Mouse (Mus musculus) CH12.LX (cell line): Measurements from ENCODE around the gene Crym. TPM values are rescaled to one million over a fixed set of nuclear protein-coding genes. Genes with fewer than 3 reads are reported as not detected.

Source experiments
- DNase-seq: peaks from one replicate; pipeline ENCODE4 v3.0.0-alpha.2; 2013; ENCODE audit errors: extremely low read depth
- H3K27ac ChIP-seq: 2 replicates; pipeline ENCODE4 v1.5.1; 2012; ENCODE audit warnings: low read depth, mild to moderate bottlenecking, control low read depth, moderate library complexity; ENCODE audit not compliant: insufficient read depth
- H3K27me3 ChIP-seq: replicated peaks from 2 replicates; pipeline ENCODE3; 2012; ENCODE audit warnings: inconsistent platforms
- H3K36me3 ChIP-seq, 2 experiments: replicated peaks in 1 of 2; 2 replicates each; pipeline versions ENCODE3 to v1.6.1; 2012; ENCODE audit warnings: inconsistent platforms in 1 of 2, low read length in 1 of 2, mild to moderate bottlenecking in 1 of 2, mixed read lengths in 1 of 2, moderate library complexity in 1 of 2; ENCODE audit not compliant: control insufficient read depth in 1 of 2, insufficient read depth in 1 of 2
- H3K4me1 ChIP-seq, 2 experiments: 2 replicates each; pipeline ENCODE4 v1.6.1; 2012; ENCODE audit warnings: inconsistent platforms in 1 of 2, moderate library complexity in 1 of 2; ENCODE audit not compliant: insufficient read depth in 2 of 2, control insufficient read depth in 1 of 2
- H3K4me2 ChIP-seq: 2 replicates; pipeline ENCODE4 v1.6.1; 2012; ENCODE audit warnings: low read depth, mild to moderate bottlenecking, control low read depth; ENCODE audit not compliant: poor library complexity, insufficient read depth, severe bottlenecking
- H3K4me3 ChIP-seq, 3 experiments: fragments of 150-350 bp in 1 of 3; sonication (generic) in 1 of 3; replicated peaks in 1 of 3; 2 replicates each; pipeline versions ENCODE3 to v1.5.1; 2011 to 2012; ENCODE audit warnings: low read depth in 2 of 3, low read length in 2 of 3, mild to moderate bottlenecking in 2 of 3, moderate library complexity in 2 of 3, control low read depth in 1 of 3, improper control_type of control experiment in 1 of 3, inconsistent platforms in 1 of 3, mixed read lengths in 1 of 3; ENCODE audit not compliant: poor library complexity in 1 of 3
- H3K79me2 ChIP-seq: replicated peaks from 2 replicates; pipeline ENCODE4 v1.6.1; 2012; ENCODE audit warnings: mild to moderate bottlenecking, moderate library complexity; ENCODE audit not compliant: control insufficient read depth, poor library complexity, insufficient read depth, severe bottlenecking; ENCODE audit errors: extremely low read depth
- H3K9ac ChIP-seq: 2 replicates; pipeline ENCODE4 v1.6.1; 2012; ENCODE audit warnings: low read depth, mild to moderate bottlenecking, control low read depth, moderate library complexity; ENCODE audit not compliant: insufficient read depth
- H3K9me3 ChIP-seq: replicated peaks from 2 replicates; pipeline ENCODE3; 2012; ENCODE audit warnings: low read length, inconsistent platforms, mixed read lengths
- BHLHE40 ChIP-seq: IDR thresholded peaks from 2 replicates; pipeline ENCODE4 v1.6.1; 2011; ENCODE audit warnings: mild to moderate bottlenecking, low read depth, low read length, improper control_type of control experiment
- CHD2 ChIP-seq: IDR thresholded peaks from 2 replicates; pipeline ENCODE4 v1.6.1; 2011; ENCODE audit warnings: low read length, improper control_type of control experiment
- E2F4 ChIP-seq: IDR thresholded peaks from 2 replicates; pipeline ENCODE4 v1.6.1; 2011; ENCODE audit warnings: low read depth, low read length, improper control_type of control experiment; ENCODE audit not compliant: insufficient replicate concordance
- ELF1 ChIP-seq: IDR thresholded peaks from 2 replicates; pipeline ENCODE4 v1.6.1; 2014; ENCODE audit warnings: low read depth, mild to moderate bottlenecking, inconsistent platforms, low read length, improper control_type of control experiment
- EP300 ChIP-seq: IDR thresholded peaks from 2 replicates; pipeline ENCODE4 v1.6.1; 2011; ENCODE audit warnings: low read length, improper control_type of control experiment
- GABPA ChIP-seq: IDR thresholded peaks from 2 replicates; pipeline ENCODE4 v1.6.1; 2012; ENCODE audit warnings: low read depth, low read length, improper control_type of control experiment, inconsistent platforms; ENCODE audit not compliant: insufficient replicate concordance
- IRF4 ChIP-seq: IDR thresholded peaks from 2 replicates; pipeline ENCODE4 v1.6.1; 2014; ENCODE audit warnings: low read depth, mild to moderate bottlenecking, inconsistent platforms, low read length, improper control_type of control experiment
- KAT2A ChIP-seq: IDR thresholded peaks from 2 replicates; pipeline ENCODE4 v1.6.1; 2012; ENCODE audit warnings: low read length, improper control_type of control experiment, inconsistent platforms; ENCODE audit not compliant: insufficient replicate concordance
- MAFK ChIP-seq: IDR thresholded peaks from 2 replicates; pipeline ENCODE4 v1.6.1; 2011; ENCODE audit warnings: low read length, improper control_type of control experiment; ENCODE audit not compliant: insufficient replicate concordance
- MAX ChIP-seq: IDR thresholded peaks from 2 replicates; pipeline ENCODE4 v1.6.1; 2011; ENCODE audit warnings: low read length, improper control_type of control experiment
- MEF2A ChIP-seq: IDR thresholded peaks from 2 replicates; pipeline ENCODE4 v1.6.1; 2014; ENCODE audit warnings: low read depth, mild to moderate bottlenecking, inconsistent platforms, low read length, improper control_type of control experiment, borderline replicate concordance
- MXI1 ChIP-seq: IDR thresholded peaks from 2 replicates; pipeline ENCODE4 v1.6.1; 2011; ENCODE audit warnings: mild to moderate bottlenecking, low read depth, low read length, improper control_type of control experiment
- MYC ChIP-seq: IDR thresholded peaks from 2 replicates; pipeline ENCODE4 v1.6.1; 2011; ENCODE audit warnings: low read depth, mild to moderate bottlenecking, improper control_type of control experiment, low read length
- POLR2A ChIP-seq: IDR thresholded peaks from 2 replicates; pipeline ENCODE4 v1.6.1; 2011; ENCODE audit warnings: low read depth, mild to moderate bottlenecking, improper control_type of control experiment, low read length
- RAD21 ChIP-seq: IDR thresholded peaks from 2 replicates; pipeline ENCODE4 v1.6.1; 2011; ENCODE audit warnings: low read depth, mild to moderate bottlenecking, low read length, improper control_type of control experiment, moderate library complexity
- RCOR1 ChIP-seq: conservative IDR thresholded peaks from 2 replicates; pipeline ENCODE4 v1.6.1; 2012; ENCODE audit warnings: low read depth, mild to moderate bottlenecking, inconsistent platforms, low read length, improper control_type of control experiment
- UBTF ChIP-seq: IDR thresholded peaks from 2 replicates; pipeline ENCODE4 v1.6.1; 2012; ENCODE audit warnings: low read depth, mild to moderate bottlenecking, inconsistent platforms, low read length, improper control_type of control experiment, moderate library complexity
- USF1 ChIP-seq: IDR thresholded peaks from 2 replicates; pipeline ENCODE4 v1.6.1; 2014; ENCODE audit warnings: low read depth, mild to moderate bottlenecking, inconsistent platforms, low read length, improper control_type of control experiment
- ZNF384 ChIP-seq: IDR thresholded peaks from 2 replicates; pipeline ENCODE4 v1.6.1; 2012; ENCODE audit warnings: low read depth, low read length, improper control_type of control experiment, inconsistent platforms
- dilution Hi-C: fragments of 300-500 bp; cut with MboI; formaldehyde crosslinking; loops from 2 replicates; pipeline ENCODE4 v1.14.3; 2020; ENCODE audit warnings: low sequenced_read_pairs; ENCODE audit not compliant: extremely low pct_unique_long_range_greater_than_20kb, extremely low pct_ligation_motif_present
- in situ Hi-C: fragments of 300-500 bp; cut with MboI; formaldehyde crosslinking; loops from 3 replicates; pipeline ENCODE4 v1.14.3; 2019; ENCODE audit warnings: low sequenced_read_pairs, low pct_ligation_motif_present, low pct_unique_long_range_greater_than_20kb, mixed read lengths
- polyA plus RNA-seq: library from polyadenylated mRNA; unstranded; fragments of >175 nt; gene quantifications from 2 replicates; pipeline ENCODE4 v1.2.1, GENCODE M21; 2012; ENCODE audit warnings: low read depth; ENCODE audit not compliant: insufficient read length
- total RNA-seq, 2 experiments: library from RNA; depleted of rRNA; stranded (reverse); fragments of 300-350 nt in 1 of 2; fragments of >200 nt in 1 of 2; gene quantifications; 2 replicates each; pipeline ENCODE4 v1.2.3; 2012 to 2014

The Crym gene
- total and polyA plus RNA-seq, 3 experiments = not detected

GRCm38 (mm10) chr7:120158121-120158613 is 43.7 kb downstream of the Crym start (continued):
- no peak for TF ChIP-seq POLR2A
- TF ChIP-seq, all 38 proteins: peak for 0

DNA sequence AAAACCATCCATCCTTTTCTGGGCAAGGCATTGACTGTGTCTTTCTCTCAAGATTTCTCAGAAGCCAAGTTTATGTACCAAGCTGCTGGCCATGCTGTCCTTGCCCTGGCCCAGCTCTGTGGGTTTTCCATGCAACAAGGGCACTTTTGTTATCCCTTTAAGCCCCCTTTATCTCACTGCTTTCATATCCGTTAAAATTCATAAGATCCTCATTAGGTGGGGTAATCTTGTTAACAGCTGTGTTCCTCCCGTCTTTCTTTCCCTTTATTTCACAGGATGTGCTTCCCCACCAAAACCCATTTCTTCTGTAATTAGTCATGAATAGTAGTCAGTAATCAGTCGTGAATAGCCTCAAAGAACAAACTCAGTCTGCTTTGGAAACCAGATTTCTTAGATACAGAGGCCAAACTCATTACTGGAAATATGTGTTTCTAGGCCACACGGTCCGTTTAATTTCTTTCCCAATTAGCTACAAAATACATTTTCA is 44.3 kb downstream of the Crym start:
- Histone ChIP-seq H3K27me3 (no peaks in the 10 kb centered on the region), H3K9ac (no peak overlapping the region), H3K9me3 (peaks cover 12% of the 10 kb centered on the region), H3K27ac (no peak overlapping the region), H3K4me3 (no peak overlapping the region), H3K36me3 (no peaks in the 10 kb centered on the region), H3K4me2 (no peak overlapping the region), H3K4me1 (no peaks in the 10 kb centered on the region), H3K79me2 (no peaks in the 10 kb centered on the region)
- DNase-seq = no peak
- in situ Hi-C loops = no loop called here
- dilution Hi-C loops = no loop called here
- TF ChIP-seq MXI1 (no peak), MEF2A (no peak), E2F4 (no peak), MAFK (no peak), BHLHE40 (no peak), MYC (no peak), POLR2A (no peak), RAD21 (no peak), RCOR1 (no peak), ZNF384 (no peak), KAT2A (no peak), IRF4 (no peak), CHD2 (no peak), USF1 (no peak), EP300 (no peak)

- in situ Hi-C loops = no loop called here
- DNase-seq = no peak
- dilution Hi-C loops = no loop called here
These were observed 45.0 kb downstream of the Crym start for GRCm38 (mm10) chr7:120156841-120157409.

More at GRCm38 (mm10) chr7:120156841-120157409, 45.0 kb downstream of the Crym start:
- Histone ChIP-seq H3K27me3 (no peaks in the 10 kb centered on the region), H3K4me2 (no peak overlapping the region), H3K9ac (no peak overlapping the region), H3K4me3 (no peak overlapping the region), H3K79me2 (no peaks in the 10 kb centered on the region), H3K4me1 (no peaks in the 10 kb centered on the region), H3K27ac (no peak overlapping the region), H3K36me3 (no peaks in the 10 kb centered on the region), H3K9me3 (peaks cover 12% of the 10 kb centered on the region)
- TF ChIP-seq GABPA (no peak), EP300 (no peak), UBTF (no peak), RAD21 (no peak), ELF1 (no peak), MAX (no peak)
